Mouse (Mus musculus) cerebellum, postnatal 4 days (tissue): ENCODE measurements around the gene Prkn.

Experiments used
- DNase-seq, 2 experiments: peaks; one replicate each; pipeline ENCODE4 v3.0.0; 2022; ENCODE audit warnings: low spot score in 2 of 2, mixed read lengths in 1 of 2

Gene Prkn

DNA sequence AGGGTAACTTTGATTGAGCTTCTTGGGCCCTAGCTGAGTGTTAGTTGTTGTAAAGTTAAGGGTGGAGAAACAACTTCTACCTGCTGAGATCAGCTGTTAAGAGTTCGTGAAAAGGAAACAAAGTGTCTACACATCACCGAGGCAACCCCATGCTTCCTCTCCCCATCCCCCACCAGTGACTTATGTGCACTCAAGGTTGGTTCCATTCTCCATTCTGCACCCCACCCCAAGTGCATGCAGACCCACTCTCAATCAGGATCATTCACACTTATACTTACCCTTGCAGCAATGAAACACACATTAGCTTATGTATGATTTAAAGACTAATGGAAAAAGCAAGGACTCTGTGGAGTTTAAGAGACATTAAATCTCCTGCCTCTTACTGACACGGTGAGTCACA is 691.9 kb downstream of the Prkn start:
- no peak for DNase-seq

- no peak for DNase-seq
These were observed 692.6 kb downstream of the Prkn start for GRCm38 (mm10) chr17:11532748-11533147.

- DNase-seq = no peak
These were observed 693.7 kb downstream of the Prkn start for GRCm38 (mm10) chr17:11533835-11534234.

- no peak for DNase-seq
These were observed 698.6 kb downstream of the Prkn start for GRCm38 (mm10) chr17:11538826-11539225.

DNA sequence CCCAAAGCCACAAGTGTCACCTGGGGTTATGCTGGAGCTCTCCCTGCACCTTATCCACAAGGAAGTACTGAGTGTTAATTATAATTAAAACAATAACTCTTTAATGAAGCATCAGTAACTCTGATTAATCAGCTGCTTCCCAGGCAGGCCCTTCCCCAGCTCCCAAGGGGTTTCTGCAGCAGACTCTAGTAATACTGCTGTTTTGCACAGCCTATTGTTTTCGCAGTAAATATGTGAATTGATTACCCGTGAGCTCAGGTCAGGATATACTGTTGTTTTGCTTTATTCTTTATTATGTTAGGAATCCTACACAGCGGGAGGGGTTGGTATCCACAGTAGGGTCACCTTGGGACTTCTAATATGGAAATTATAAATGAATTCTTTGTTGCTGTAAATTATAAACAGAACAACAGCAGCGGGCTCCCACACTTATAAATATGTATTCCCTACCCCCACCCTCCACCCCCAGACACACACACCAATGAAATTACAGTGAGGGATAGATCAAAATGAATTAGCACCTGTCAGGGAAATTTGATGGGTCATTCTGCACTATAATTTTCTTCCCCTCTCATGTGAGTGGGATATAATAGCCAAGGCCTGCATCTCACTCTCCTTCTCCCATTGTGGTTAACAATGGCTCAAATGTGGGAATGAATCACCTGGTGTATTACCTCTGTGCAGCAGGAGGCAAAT is 701.9 kb downstream of the Prkn start:
- DNase-seq = no peak

- DNase-seq = no peak
These were observed 710.4 kb downstream of the Prkn start for GRCm38 (mm10) chr17:11550562-11550961.

GRCm38 (mm10) chr17:11565681-11566080 is 725.5 kb downstream of the Prkn start:
- DNase-seq = no peak

GRCm38 (mm10) chr17:11570392-11570791 is 730.2 kb downstream of the Prkn start:
- no peak for DNase-seq

- DNase-seq = no peak
These were observed 733.5 kb downstream of the Prkn start for GRCm38 (mm10) chr17:11573666-11574065.

- DNase-seq = no peak
These were observed 745.3 kb downstream of the Prkn start for GRCm38 (mm10) chr17:11585491-11585890.

DNA sequence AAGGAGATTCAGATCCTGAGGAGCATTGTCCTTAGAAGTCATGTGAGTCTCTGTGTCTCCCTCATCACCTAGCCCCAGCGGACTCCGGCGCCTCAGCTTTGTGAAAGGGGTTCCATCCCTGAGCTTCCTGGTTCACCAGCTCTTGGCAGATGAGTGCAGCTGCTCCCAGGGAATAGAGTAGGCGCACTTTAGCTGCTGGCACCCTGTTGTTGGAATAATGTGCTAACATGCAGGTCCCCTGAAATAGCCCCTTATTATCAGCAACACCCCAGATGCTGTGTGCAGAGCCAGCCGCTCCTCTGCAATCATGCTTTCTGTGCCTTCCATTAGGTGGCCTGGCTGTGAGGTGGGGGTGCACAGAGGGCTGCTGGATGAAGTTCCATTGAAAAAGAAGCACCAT is 767.7 kb downstream of the Prkn start:
- DNase-seq = no peak

DNA sequence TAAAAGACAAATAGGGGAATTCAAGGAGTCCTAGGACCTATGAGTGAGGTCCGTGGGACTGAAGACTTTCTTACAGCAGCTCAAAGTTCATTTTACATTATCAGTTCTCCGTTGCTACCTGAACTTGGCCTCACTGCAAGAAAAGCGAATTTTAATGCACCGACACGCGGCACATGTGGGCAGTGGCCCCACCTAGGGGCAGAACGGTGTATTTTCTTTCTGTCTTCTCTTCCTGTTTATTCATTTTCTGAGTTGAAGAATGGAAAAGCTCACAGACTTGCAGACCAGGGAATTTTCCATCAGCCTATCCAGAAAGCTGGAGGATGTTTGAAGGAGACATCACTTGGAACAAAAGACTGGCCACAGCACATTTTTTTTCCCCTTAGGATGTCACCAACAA is 771.3 kb downstream of the Prkn start:
- DNase-seq = peak; percentile 72 to 81

DNA sequence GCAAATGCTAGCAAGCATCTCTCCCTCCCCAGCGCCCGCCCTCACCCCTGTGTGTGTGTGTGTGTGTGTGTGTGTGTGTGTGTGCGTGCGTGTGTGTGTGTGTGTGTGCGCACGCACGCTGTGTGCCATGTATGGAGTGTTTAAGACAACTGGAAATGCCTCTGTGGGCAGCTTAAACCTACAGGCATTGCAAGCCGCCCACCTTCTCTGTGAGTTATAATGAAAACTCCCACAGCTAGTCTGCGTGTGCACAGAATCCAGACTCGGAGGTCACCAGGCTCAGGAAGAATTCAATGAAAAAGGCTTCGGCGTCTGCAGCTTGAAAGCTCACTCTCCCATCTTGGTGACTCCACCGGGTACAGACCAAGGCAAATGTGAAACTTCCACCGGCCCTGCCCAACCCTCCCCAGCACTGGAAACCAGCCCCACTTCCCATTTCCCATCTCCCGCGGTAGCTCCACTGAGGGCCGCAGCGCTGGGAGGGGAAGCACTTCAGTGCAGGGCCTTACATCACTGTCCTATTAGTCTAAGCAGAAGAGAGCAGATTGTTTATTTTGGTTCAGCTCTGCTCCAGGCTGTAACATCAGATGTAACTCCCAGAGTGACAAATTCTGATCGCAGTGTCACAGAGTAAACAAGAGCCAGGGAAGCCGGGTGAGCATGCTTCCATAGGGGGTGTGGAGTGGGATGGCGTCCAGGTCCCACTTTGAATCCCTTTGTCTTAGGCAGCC is 772.8 kb downstream of the Prkn start:
- no peak for DNase-seq

DNA sequence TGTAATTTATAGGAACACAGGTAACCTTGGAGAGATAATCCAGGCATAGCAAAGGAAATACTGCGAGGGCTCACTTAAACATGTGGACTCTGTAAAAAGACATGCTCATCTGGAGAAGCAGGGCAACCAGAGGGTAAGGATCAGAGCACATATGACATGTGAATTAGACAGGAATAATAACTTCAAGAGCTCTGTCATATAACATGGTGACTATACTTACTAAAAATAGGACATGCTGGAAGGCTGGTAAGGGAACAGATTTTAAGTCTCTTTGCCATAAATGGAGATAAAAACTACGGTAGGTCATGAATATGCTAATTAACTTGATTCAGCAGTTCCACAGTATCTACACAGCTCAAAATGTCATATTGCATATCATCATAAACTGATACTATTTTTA is 777.4 kb downstream of the Prkn start:
- no peak for DNase-seq

DNA sequence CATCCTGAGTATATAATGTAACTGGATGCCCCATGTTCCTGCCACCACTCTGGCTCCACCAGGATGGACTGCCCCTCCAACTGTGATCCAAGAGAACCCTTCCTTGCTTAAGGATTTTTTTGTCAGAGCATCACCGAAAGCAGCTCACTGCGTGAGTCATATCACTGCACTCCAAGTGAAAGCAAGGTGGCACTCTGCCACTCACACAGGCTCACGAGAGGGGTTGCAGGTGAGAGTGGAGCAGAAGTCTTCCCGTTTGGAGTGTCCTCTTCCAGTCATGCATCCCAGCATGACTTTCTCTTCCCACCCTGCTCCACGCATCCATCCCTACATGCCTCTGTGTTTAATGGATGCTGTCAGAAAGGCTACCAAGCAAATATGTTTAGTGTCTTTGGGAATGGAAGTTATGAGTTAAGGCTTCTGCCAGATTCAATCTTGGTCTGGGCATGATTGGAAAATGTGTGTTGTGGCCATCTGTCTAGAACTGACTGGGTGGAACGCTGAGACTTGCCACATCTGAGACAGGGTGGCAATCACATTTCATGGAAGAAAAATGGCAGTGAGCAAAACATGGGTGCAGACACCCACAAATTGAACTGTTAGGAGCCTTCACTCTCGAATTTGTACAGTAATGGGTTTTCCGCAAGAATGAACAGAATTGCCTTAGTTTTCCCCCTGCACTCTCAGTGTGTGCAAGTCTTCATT is 778.9 kb downstream of the Prkn start:
- DNase-seq = no peak

GRCm38 (mm10) chr17:11620770-11621169 is 780.6 kb downstream of the Prkn start:
- DNase-seq = no peak

- DNase-seq = no peak
These were observed 781.3 kb downstream of the Prkn start for GRCm38 (mm10) chr17:11621492-11621891.

DNA sequence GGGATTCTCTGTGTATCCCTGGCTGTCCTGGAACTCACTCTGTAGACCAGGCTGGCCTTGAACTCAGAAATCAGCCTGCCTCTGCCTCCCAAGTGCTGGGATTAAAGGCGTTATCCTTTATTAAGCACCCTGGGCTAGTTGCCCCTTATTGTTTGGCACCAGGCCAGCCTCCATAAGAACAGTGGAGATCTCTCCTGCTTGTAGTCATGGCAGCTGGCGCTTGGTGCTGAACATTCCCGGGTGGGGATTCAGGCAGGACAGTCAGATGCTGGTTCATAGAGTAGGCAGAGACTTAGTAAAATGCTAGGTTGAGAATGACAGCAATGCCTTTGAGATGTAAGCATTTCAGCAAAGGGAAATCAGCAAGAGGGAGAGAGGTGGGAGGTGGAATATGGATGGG is 786.1 kb downstream of the Prkn start:
- DNase-seq = no peak

GRCm38 (mm10) chr17:11635121-11635520 is 794.9 kb downstream of the Prkn start:
- no peak for DNase-seq

GRCm38 (mm10) chr17:11637642-11638041 is 797.5 kb downstream of the Prkn start:
- no peak for DNase-seq

DNA sequence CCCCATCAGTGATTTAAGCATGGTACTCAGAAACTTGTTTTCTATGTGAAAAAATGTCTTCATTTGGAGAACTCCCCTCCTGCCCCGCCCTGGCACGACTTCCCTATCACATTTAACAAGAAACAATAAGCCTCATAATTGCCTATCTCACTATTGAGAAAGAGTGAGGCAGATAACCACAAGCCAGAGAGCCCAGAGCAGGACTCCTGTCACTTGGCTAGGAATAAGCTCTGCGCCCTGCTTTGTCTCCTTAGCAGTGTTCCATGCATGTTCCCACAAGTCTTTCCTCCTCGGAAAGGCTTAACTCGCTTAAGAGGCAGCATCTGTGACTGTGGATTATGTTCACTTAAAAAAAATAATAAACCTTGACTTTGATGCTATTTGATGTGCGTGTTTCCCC is 798.3 kb downstream of the Prkn start:
- DNase-seq = no peak

- DNase-seq = no peak
These were observed 799.6 kb downstream of the Prkn start for GRCm38 (mm10) chr17:11639786-11640185.

DNA sequence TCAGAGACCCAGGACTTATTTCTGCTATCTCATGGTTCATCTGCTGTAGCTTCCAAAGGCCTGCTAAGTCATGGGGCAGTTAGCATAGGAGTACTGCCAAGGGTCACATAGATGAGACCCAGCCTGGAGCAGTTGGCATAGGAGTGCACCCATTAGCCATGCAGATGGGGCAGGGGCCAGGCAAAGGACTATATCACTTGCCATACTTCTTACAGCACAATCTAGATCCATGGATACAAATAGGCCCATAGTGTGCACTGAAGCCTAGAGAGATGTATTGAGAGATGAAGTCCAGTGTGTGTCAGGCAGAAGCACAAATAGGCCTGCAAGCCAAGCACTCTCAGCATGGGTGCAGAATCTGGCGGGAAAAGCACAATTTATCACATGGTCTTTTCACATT is 802.1 kb downstream of the Prkn start:
- no peak for DNase-seq
